9 mouse cellular contexts compared by ENCODE assay signal in the genomic region with DNA sequence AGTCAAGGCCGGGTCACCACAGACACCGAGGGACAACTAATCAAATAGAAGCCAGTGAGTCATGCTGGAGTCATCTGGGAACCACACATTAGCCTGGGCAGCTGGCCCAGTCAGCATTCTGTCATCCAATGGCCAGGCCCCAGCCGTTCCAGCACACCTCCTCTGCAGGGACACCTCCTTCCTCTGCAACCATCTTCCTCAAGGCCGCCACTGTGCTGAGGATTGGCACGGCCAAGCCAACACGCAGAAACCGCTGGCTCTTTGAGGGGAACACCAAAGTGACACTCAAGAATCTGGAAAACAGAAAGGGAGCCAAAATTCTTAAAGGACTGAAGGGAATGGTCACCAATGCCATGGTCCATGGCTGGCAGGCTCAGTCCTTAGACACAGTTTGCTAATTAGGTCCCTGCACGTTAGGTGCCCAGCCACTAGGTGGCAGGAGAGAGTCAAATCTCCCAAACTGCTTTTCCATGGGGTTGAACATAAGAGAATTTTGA. TPM values are rescaled to one million over a fixed set of nuclear protein-coding genes. Genes with fewer than 3 reads are reported as not detected.
A peak's percentile ranks its signal among the peaks of the same experiment; 100 is the strongest.
DNase-seq lines count a peak whose midpoint lies in the region; ATAC-seq and TF ChIP-seq lines count a peak whose summit lies in the region.
"Had no signal": no experiment of that assay in that cellular context is flagged by ENCODE, and none has a peak within 500 bp of the region (broad histone marks: within the 10 kb centered on the region; RNA-seq: fewer than 3 reads in every experiment).

No protein-coding gene starts in this region.

- H3K9me3 ChIP-seq in E14TG2a.4 (ENCODE audit: low read length): no peaks in the 10 kb centered on the region
- no peaks in the 10 kb centered on the region for H3K9me3 ChIP-seq in heart, embryonic 15.5 days (replicated peaks)
- no peaks in the 10 kb centered on the region for H3K9me3 ChIP-seq in lung, embryonic 14.5 days (ENCODE audit: low read depth, low read length)
- H3K9me3 ChIP-seq: liver, embryonic 15.5 days had no signal

- peak; percentile 80 for DNase-seq in adipocyte (ENCODE audit: low spot score)
- DNase-seq in embryo, embryonic 10.5 days (ENCODE audit: low spot score): peak; percentile 78
- peak; percentile 70 to 84 for DNase-seq in kidney, postnatal 36 days
- peak; percentile 85 for DNase-seq in lung, embryonic 14.5 days
- DNase-seq in right cerebral cortex, postnatal 14 days: peak; percentile 40

- H3K4me1 ChIP-seq in E14TG2a.4 (replicated peaks; ENCODE audit: low read depth, low read length): no peaks in the 10 kb centered on the region
- peaks cover 8% of the 10 kb centered on the region; the same call in 1 of the 2 replicates for H3K4me1 ChIP-seq in heart, embryonic 15.5 days (replicated peaks)
- no peaks in the 10 kb centered on the region for H3K4me1 ChIP-seq in lung, embryonic 14.5 days (ENCODE audit: insufficient read depth)
- H3K4me1 ChIP-seq: liver, embryonic 15.5 days had no signal

- H3K4me2 ChIP-seq in heart, embryonic 15.5 days: peak overlapping the region; percentile 49
- H3K4me2 ChIP-seq in lung, embryonic 14.5 days: no peak overlapping the region
- H3K4me2 ChIP-seq: liver, embryonic 15.5 days had no signal

- no peaks in the 10 kb centered on the region for H3K27me3 ChIP-seq in E14TG2a.4 (ENCODE audit: insufficient read depth, low read length)
- H3K27me3 ChIP-seq in heart, embryonic 15.5 days: no peaks in the 10 kb centered on the region
- no peaks in the 10 kb centered on the region for H3K27me3 ChIP-seq in lung, embryonic 14.5 days (ENCODE audit: insufficient read depth, low read length)
- H3K27me3 ChIP-seq: liver, embryonic 15.5 days had no signal

- H3K4me3 ChIP-seq in E14TG2a.4 (replicated peaks; ENCODE audit: low read length): no peak overlapping the region
- 0 out of 2 replicates have a peak overlapping the region, but pooled peaks have one; percentile 22 for H3K4me3 ChIP-seq in heart, embryonic 15.5 days
- no peak overlapping the region for H3K4me3 ChIP-seq in lung, embryonic 14.5 days (ENCODE audit: low read depth, low read length)
- H3K4me3 ChIP-seq: liver, embryonic 15.5 days had no signal

- peak overlapping the region; percentile 81 for H3K27ac ChIP-seq in heart, embryonic 15.5 days
- no peak overlapping the region for H3K27ac ChIP-seq in lung, embryonic 14.5 days (ENCODE audit: low read depth)
- H3K27ac ChIP-seq: liver, embryonic 15.5 days had no signal

- peak; percentile 89 for ATAC-seq in heart, embryonic 15.5 days (replicated peaks; ENCODE audit: insufficient number of reproducible peaks, insufficient read depth, low FRiP score, low read depth)
- ATAC-seq in lung, embryonic 14.5 days (ENCODE audit: insufficient read depth): peak; percentile 81
- ATAC-seq in inflammation-experienced regulatory T-cells, adult 6 months: no peak

- 22% methylated on average over 8 of the region's 8 CpGs for WGBS in heart, embryonic 15.5 days
- WGBS in lung, embryonic 14.5 days: 42% methylated on average over 8 of the region's 8 CpGs

- H3K9ac ChIP-seq in heart, embryonic 15.5 days: no peak overlapping the region
- H3K9ac ChIP-seq in lung, embryonic 14.5 days: no peak overlapping the region
- H3K9ac ChIP-seq: liver, embryonic 15.5 days had no signal

- no peaks in the 10 kb centered on the region for H3K36me3 ChIP-seq in E14TG2a.4 (ENCODE audit: insufficient read depth, low read length)
- no peaks in the 10 kb centered on the region for H3K36me3 ChIP-seq in heart, embryonic 15.5 days
- no peaks in the 10 kb centered on the region for H3K36me3 ChIP-seq in lung, embryonic 14.5 days (ENCODE audit: insufficient read depth)
- H3K36me3 ChIP-seq: liver, embryonic 15.5 days had no signal

- TF ChIP-seq CTCF in E14TG2a.4 (conservative IDR thresholded peaks at IDR 0.05; ENCODE audit: low read length): peak; percentile 72
- peak; percentile 88 for TF ChIP-seq CTCF in lung, embryonic 14.5 days (IDR thresholded peaks at IDR 0.05; ENCODE audit: low read depth)

RNA-seq across cellular contexts. Expression of a gene that starts 24.8 kb away (rescaled TPM):
- polyA plus RNA-seq in heart, embryonic 15.5 days (2015; fragmentation: Nextera tagmentation; extraction: Ambion mirVana): 0.86 and 0.95 TPM in 2 replicates
- 3.4 and 4.5 TPM in 2 replicates for polyA plus RNA-seq in lung, embryonic 14.5 days (2014; fragmentation: Nextera tagmentation; extraction: Ambion mirVana)
- not detected for polyA plus RNA-seq in inflammation-experienced regulatory T-cells, adult 6 months (2017; shearing (Covaris generic))
- polyA plus RNA-seq: liver, embryonic 15.5 days had no signal
